Mouse (Mus musculus) thymus, adult 2 months (tissue): ENCODE results near the gene Prm1. TPM values are rescaled to one million over a fixed set of nuclear protein-coding genes. Genes with fewer than 3 reads are reported as not detected.

Experiments
- DNase-seq: peaks from one replicate; pipeline ENCODE4 v3.0.0; 2021
- H3K27ac ChIP-seq: fragments of 200-500 bp; 2 replicates; pipeline ENCODE4 v1.5.1; 2012; ENCODE audit warnings: low read length, control low read depth; ENCODE audit not compliant: control insufficient read depth, insufficient read depth
- H3K27me3 ChIP-seq: fragments of 200-500 bp; 2 replicates; pipeline ENCODE4 v1.6.1; 2012; ENCODE audit warnings: mild to moderate bottlenecking, low read length, moderate library complexity, mixed read lengths; ENCODE audit not compliant: control insufficient read depth, insufficient read depth
- H3K36me3 ChIP-seq: fragments of 200-500 bp; 2 replicates; pipeline ENCODE4 v1.6.1; 2012; ENCODE audit warnings: mild to moderate bottlenecking, low read length, moderate library complexity; ENCODE audit not compliant: control insufficient read depth, insufficient read depth
- H3K4me1 ChIP-seq: fragments of 200-500 bp; replicated peaks from 2 replicates; pipeline ENCODE4 v1.6.1; 2012; ENCODE audit warnings: low read length; ENCODE audit not compliant: control insufficient read depth, insufficient read depth
- H3K4me3 ChIP-seq: fragments of 200-500 bp; 2 replicates; pipeline ENCODE4 v1.5.1; 2012; ENCODE audit warnings: mild to moderate bottlenecking, low read length, control low read depth, moderate library complexity; ENCODE audit not compliant: control insufficient read depth, insufficient read depth
- CTCF ChIP-seq: fragments of 200-500 bp; IDR thresholded peaks from 2 replicates; pipeline ENCODE4 v1.5.1; 2012; ENCODE audit warnings: mild to moderate bottlenecking, control low read depth, low read length, moderate library complexity, borderline replicate concordance; ENCODE audit not compliant: control insufficient read depth, poor library complexity, insufficient read depth; ENCODE audit errors: extremely low read depth
- POLR2A ChIP-seq: fragments of 200-500 bp; IDR thresholded peaks from 2 replicates; pipeline ENCODE4 v1.6.1; 2012; ENCODE audit warnings: mild to moderate bottlenecking, low read length, control low read depth, moderate library complexity; ENCODE audit not compliant: control insufficient read depth, poor library complexity, insufficient read depth; ENCODE audit errors: extremely low read depth
- WGBS: fragments of 180-500 bp; shearing (Covaris S2); methylation state at CpG from one replicate; pipeline ENCODE4 v1.1.7; 2018; 5-methylcytosine and 5-hydroxymethylcytosine counted together
- polyA plus RNA-seq: library from polyadenylated mRNA; depleted of rRNA; stranded (reverse); fragments of >200 nt; gene quantifications from 2 replicates; pipeline ENCODE4 v1.2.3, GENCODE M21; 2012

Prm1 gene
- polyA plus RNA-seq, 1 experiment, result 6.1 TPM

DNA sequence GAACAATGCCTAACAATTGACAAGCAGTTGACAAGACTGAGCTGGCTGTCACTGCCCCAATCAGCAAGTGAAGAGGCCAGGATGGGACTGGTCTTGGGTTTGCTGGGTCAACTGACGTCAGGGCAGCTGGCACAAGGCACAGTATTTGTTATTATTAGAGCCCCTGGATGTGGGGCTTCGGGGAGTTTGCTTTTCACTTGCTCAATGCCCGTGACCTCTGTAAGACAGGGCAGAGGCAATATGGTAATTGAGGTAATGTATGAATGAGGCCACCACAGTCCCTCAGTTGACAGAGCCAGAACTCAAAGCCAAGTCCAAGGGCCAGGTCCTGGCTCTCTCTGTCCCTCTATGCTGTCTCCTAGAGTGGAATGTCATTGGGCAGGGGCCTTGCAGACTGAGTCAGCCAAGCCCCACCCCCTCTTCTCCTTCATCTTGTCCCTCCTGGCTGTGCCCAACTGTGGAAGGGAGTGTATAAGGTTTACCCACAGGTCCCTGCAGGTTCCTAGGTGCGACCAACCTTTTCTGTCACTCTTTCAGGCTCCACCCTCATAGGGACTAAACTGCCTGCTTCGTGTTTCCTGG is 28.0 kb downstream of the Prm1 start:
- 87% methylated on average over 5 of the region's 5 CpGs for WGBS
- DNase-seq, result no peak
- Histone ChIP-seq H3K27ac (no peak overlapping the region), H3K4me1 (peaks cover 48% of the 10 kb centered on the region), H3K27me3 (no peaks in the 10 kb centered on the region), H3K4me3 (no peak overlapping the region), H3K36me3 (peaks cover 7% of the 10 kb centered on the region)
- TF ChIP-seq CTCF, result no peak
- no peak for TF ChIP-seq POLR2A

DNA sequence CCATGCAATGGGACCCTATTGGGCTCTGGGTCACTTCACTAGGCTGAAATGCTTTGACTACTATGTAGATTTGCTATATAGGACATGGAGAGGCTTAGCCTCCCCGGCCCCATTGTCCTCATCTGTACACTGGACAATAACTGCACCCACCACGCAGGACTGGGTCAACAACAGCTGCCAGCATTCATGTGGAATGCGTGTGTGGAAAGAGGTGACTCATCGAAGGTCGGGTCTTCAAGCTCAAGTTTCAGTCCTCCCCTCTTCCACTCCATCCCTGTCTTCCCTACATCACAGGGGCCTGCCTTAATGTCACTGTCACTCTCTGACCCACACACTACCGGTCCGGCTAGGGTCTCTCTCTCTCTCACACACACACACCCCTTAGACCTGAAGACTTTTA is 29.3 kb downstream of the Prm1 start:
- Histone ChIP-seq H3K4me3 (no peak overlapping the region), H3K4me1 (peaks cover 50% of the 10 kb centered on the region), H3K27ac (no peak overlapping the region), H3K27me3 (no peaks in the 10 kb centered on the region), H3K36me3 (no peaks in the 10 kb centered on the region)
- WGBS, result 83% methylated on average over 7 of the region's 7 CpGs
- no peak for TF ChIP-seq CTCF
- no peak for TF ChIP-seq POLR2A
- no peak for DNase-seq

DNA sequence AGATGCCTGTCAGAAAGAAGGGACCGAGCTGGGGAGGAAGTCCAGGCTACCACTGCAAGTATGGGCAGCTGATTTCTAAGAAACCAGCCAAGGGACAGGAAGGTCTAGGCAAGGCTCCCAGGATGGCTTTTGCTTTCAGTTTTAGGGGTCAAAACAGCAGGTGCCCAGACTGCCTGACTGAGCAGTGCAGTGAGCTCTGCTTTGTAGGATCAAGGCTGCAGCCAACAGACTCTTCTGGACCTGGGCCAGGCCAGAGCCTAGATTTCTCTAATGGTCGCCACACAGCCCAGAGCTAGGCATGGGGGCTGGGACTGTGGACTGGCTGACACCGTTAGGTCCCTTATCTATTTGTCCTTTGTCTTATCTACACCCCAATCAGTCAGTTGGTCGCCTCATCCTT is 30.9 kb downstream of the Prm1 start:
- Histone ChIP-seq H3K4me1 (peaks cover 48% of the 10 kb centered on the region), H3K4me3 (no peak overlapping the region), H3K27me3 (no peaks in the 10 kb centered on the region), H3K36me3 (no peaks in the 10 kb centered on the region), H3K27ac (no peak overlapping the region)
- TF ChIP-seq CTCF (no peak), POLR2A (no peak)
- no peak for DNase-seq
- WGBS, result 39% methylated on average over 4 of the region's 4 CpGs

DNA sequence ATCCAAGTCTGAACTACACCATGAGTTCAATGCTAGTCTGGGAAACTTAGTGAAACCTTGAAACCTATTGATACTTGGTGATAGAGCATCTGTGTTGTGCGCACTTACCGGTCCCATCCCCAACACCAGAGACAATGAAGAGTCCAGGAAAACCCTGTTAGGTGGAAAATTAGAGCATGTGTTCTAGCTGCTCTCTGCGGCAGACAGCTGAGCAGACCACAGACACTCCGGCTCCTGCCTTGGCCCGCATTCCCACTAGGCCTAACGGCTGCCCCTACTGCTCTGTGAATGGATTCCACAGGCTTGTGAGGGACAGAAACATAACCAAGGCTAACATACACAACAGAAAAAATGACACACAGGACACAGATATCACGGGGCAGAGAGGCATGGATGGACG is 32.1 kb downstream of the Prm1 start:
- Histone ChIP-seq H3K27me3 (no peaks in the 10 kb centered on the region), H3K36me3 (no peaks in the 10 kb centered on the region), H3K4me1 (peaks cover 60% of the 10 kb centered on the region), H3K4me3 (no peak overlapping the region), H3K27ac (0 out of 2 replicates have a peak overlapping the region, but pooled peaks have one; percentile 8)
- 82% methylated on average over 8 of the region's 8 CpGs for WGBS
- DNase-seq, result no peak
- TF ChIP-seq POLR2A (no peak), CTCF (no peak)

DNA sequence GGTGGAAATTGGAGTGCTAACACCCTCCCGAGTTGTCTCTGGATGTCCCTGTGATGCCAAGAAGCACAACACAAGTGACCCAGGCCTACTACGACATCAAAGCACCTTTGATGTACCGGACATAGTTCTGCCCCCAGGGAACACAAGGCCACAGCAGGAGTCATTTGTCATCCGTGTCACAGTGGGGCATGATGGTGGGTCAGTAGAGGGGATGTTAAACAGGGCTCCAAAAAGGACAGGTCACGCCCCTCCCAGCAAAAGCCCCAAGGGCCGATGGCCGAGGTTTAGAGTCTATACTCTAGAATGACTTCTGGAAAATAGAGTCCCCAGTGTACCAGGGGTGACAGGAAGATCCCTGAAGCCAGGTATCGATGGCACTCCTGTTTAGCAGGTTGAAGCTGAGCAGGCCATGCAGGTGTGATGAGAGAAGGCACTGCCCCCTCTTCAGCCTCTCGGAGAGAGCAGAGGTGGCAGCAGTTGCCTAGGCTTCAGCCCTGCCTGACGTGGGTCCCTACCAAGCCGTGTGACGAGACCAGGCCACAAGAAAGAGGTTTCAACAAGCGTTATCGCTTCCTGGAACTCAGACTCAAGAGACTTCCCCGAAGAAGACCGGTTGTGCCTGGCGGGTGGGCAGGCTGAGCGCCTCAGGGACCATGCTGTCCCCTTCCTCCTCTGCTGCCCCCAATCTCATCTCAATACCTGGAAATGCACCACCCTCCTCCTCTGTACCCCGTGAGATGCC is 33.7 kb downstream of the Prm1 start:
- no peaks in the 10 kb centered on the region for H3K27me3 ChIP-seq
- TF ChIP-seq POLR2A, result no peak
- 0 out of 2 replicates have a peak, but pooled peaks have one; percentile 13 for TF ChIP-seq CTCF
- DNase-seq, result peak; percentile 80
- peak overlapping the region; percentile 74 for H3K27ac ChIP-seq
- whole genome bisulfite sequencing, result 19% methylated on average over 19 of the region's 19 CpGs
- peaks cover 65% of the 10 kb centered on the region for H3K4me1 ChIP-seq
- no peak overlapping the region for H3K4me3 ChIP-seq
- no peaks in the 10 kb centered on the region for H3K36me3 ChIP-seq

DNA sequence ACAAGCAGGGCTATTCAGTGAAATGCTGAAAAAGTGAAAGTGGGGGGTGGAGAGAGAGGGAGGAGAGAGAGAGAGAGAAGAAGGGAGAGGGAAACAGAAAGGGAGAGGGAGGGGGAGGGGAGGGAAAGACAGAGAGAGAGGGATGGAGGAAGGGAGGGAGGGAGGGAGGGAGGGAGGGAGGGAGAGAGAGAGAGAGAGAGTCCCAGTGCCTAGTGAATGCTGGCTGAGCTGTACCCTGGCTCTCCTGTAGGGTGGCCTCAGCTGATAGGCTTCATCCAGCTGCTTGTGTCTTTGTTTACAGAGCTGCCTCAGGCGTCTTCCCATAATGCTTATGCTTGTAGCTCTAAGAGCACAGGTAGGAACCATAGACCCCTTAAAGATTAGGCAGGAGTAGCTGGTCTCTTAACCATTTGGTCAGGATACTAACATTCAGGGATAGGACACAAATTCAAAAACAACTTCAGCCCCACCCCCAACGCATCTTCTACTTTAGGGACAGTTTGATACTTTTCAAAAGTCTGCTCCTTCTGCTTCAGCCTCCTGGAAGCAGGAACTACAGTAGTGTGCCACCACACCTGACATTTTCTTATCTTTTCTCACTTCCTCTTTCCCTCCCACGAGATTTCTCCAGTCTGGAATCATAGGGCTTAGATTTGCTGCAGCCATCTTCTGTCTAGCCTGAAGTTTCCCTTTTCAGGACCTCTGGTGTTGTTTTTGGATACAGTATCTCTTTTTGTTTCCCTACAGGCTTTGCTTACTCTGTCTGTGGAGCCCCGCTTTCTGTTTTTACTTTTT is 34.9 kb downstream of the Prm1 start:
- no peak for TF ChIP-seq POLR2A
- TF ChIP-seq CTCF, result no peak
- WGBS, result 30% methylated on average over 4 of the region's 4 CpGs
- Histone ChIP-seq H3K4me3 (no peak overlapping the region), H3K36me3 (no peaks in the 10 kb centered on the region), H3K27ac (peak overlapping the region; percentile 75), H3K4me1 (peaks cover 65% of the 10 kb centered on the region), H3K27me3 (no peaks in the 10 kb centered on the region)
- peak; percentile 44 for DNase-seq
